Mouse (Mus musculus) MEL (cell line): Measurements from ENCODE around the gene Slmap.

Experiments
- CTCF ChIP-seq, 3 experiments: IDR thresholded peaks in 2 of 3; conservative IDR thresholded peaks in 1 of 3; 2 replicates each; pipeline ENCODE4 v1.5.1; 2011 to 2012; ENCODE audit warnings: low read length in 3 of 3, low read depth in 2 of 3, mild to moderate bottlenecking in 2 of 3, improper control_type of control experiment in 1 of 3, inconsistent platforms in 1 of 3, mixed read lengths in 1 of 3, moderate library complexity in 1 of 3; ENCODE audit not compliant: control insufficient read depth in 1 of 3, insufficient read depth in 1 of 3, poor library complexity in 1 of 3, severe bottlenecking in 1 of 3
- MAX ChIP-seq: IDR thresholded peaks from 2 replicates; pipeline ENCODE4 v1.6.1; 2011; ENCODE audit warnings: low read length, improper control_type of control experiment
- POLR2A ChIP-seq, 2 experiments: IDR thresholded peaks; 2 replicates each; pipeline ENCODE4 v1.6.1; 2011 to 2012; ENCODE audit warnings: low read length in 2 of 2, mild to moderate bottlenecking in 2 of 2, control low read depth in 1 of 2, improper control_type of control experiment in 1 of 2, low read depth in 1 of 2, moderate library complexity in 1 of 2; ENCODE audit not compliant: control insufficient read depth in 1 of 2, insufficient read depth in 1 of 2, poor library complexity in 1 of 2

DNA sequence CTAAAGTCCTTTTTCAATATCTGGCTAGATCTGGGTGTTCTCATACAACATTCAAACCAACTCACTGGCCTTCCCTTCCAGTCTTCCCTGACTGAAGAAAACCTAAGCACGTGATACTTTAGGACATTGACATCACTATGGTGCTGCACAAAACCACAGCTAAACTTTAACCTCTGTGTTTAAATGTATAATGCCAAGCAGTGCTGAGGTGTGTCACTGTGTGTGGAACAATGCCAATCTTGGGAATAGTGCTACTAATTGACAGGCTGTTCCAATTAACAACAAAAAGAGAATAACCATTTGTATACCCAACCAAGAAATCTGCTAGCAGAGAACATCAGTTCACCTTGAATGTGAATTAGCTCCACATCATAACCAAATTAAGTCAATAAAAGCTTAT lies 121.2 kb downstream of the Slmap start:
- TF ChIP-seq MAX = no peak
- no peak for TF ChIP-seq POLR2A (IDR thresholded peaks at IDR 0.05; ENCODE audit: control insufficient read depth in 1 of 2, insufficient read depth in 1 of 2, low read depth in 1 of 2, low read length in 2 of 2, poor library complexity in 1 of 2)
- no peak for TF ChIP-seq CTCF (IDR thresholded peaks at IDR 0.05 in 2 of 3, conservative IDR thresholded peaks at IDR 0.05 in 1 of 3; ENCODE audit: control insufficient read depth in 1 of 3, insufficient read depth in 1 of 3, low read depth in 2 of 3, low read length in 3 of 3, poor library complexity in 1 of 3, severe bottlenecking in 1 of 3)
